Mouse (Mus musculus) liver, embryonic 14.5 days (tissue): ENCODE results near the gene Mtf2. TPM values are rescaled to one million over a fixed set of nuclear protein-coding genes. Genes with fewer than 3 reads are reported as not detected.

Experiments used
- ATAC-seq: fragments of 200-750 bp; cut with Nextera tagmentation; 2 replicates; pipeline ENCODE4 v1.8.0; 2017; ENCODE audit warnings: moderate number of reproducible peaks, mild to moderate bottlenecking, moderate library complexity; ENCODE audit not compliant: insufficient read depth
- DNase-seq, 3 experiments: peaks; one replicate each; pipeline ENCODE4 v3.0.0-alpha.2; 2012 to 2013; ENCODE audit warnings: low read depth in 3 of 3, low spot score in 3 of 3
- H3K27ac ChIP-seq: fragments of 300-500 bp; sonication (generic); 2 replicates; pipeline ENCODE4 v1.5.1; 2014; ENCODE audit warnings: moderate library complexity, mild to moderate bottlenecking, control low read depth, inconsistent platforms
- H3K27me3 ChIP-seq: fragments of 300-500 bp; sonication (generic); 2 replicates; pipeline ENCODE4 v1.6.1; 2014; ENCODE audit warnings: mild to moderate bottlenecking, low read length, moderate library complexity; ENCODE audit not compliant: control insufficient read depth, insufficient read depth
- H3K36me3 ChIP-seq: fragments of 300-500 bp; sonication (generic); replicated peaks from 2 replicates; pipeline ENCODE4 v1.6.1; 2014; ENCODE audit warnings: low read depth; ENCODE audit not compliant: control insufficient read depth, insufficient read depth
- H3K4me1 ChIP-seq, 2 experiments: fragments of 200-500 bp in 1 of 2; fragments of 300-500 bp in 1 of 2; sonication (generic) in 1 of 2; replicated peaks; 2 replicates each; pipeline ENCODE4 v1.6.1; 2012 to 2014; ENCODE audit warnings: antibody characterized with exemption in 1 of 2, inconsistent platforms in 1 of 2, low read length in 1 of 2; ENCODE audit not compliant: control insufficient read depth in 2 of 2, insufficient read depth in 2 of 2
- H3K4me2 ChIP-seq: fragments of 300-500 bp; sonication (generic); 2 replicates; pipeline ENCODE4 v1.6.1; 2014; ENCODE audit warnings: low read depth, mild to moderate bottlenecking, control low read depth, moderate library complexity
- H3K4me3 ChIP-seq, 2 experiments: fragments of 200-500 bp in 1 of 2; fragments of 300-500 bp in 1 of 2; sonication (generic) in 1 of 2; 2 replicates each; pipeline ENCODE4 v1.5.1; 2012 to 2014; ENCODE audit warnings: low read depth in 2 of 2, low read length in 2 of 2, mild to moderate bottlenecking in 2 of 2, control low read depth in 1 of 2, inconsistent platforms in 1 of 2, moderate library complexity in 1 of 2; ENCODE audit not compliant: insufficient read depth in 1 of 2
- H3K9ac ChIP-seq: fragments of 300-500 bp; sonication (generic); replicated peaks from 2 replicates; pipeline ENCODE4 v1.6.1; 2014; ENCODE audit warnings: mild to moderate bottlenecking, control low read depth, moderate library complexity
- H3K9me3 ChIP-seq: fragments of 300-500 bp; sonication (generic); 2 replicates; pipeline ENCODE4 v1.6.1; 2016; ENCODE audit warnings: low read length, mixed read lengths; ENCODE audit not compliant: control insufficient read depth
- CTCF ChIP-seq: IDR thresholded peaks from 2 replicates; pipeline ENCODE4 v1.5.1; 2016; ENCODE audit warnings: antibody characterized with exemption, low read depth, control low read depth
- EP300 ChIP-seq: IDR thresholded peaks from 2 replicates; pipeline ENCODE4 v1.6.1; 2016; ENCODE audit warnings: antibody characterized with exemption, low read depth
- WGBS: fragments of 180-500 bp; shearing (Covaris S2); extraction: QIAGEN DNeasy Blood & Tissue Kit; methylation state at CpG from one replicate; pipeline ENCODE4 v1.1.7; 2014; ENCODE audit not compliant: insufficient replicate concordance; 5-methylcytosine and 5-hydroxymethylcytosine counted together
- polyA plus RNA-seq, 2 experiments: library from polyadenylated mRNA; depleted of rRNA in 1 of 2; stranded (reverse) in 1 of 2; unstranded in 1 of 2; fragments of >200 nt; fragmentation: Nextera tagmentation in 1 of 2; extraction: Ambion mirVana in 1 of 2; gene quantifications; 2 replicates each; pipeline versions ENCODE4 v1.2.1 to v1.2.3; 2012 to 2014

Mtf2 gene
- polyA plus RNA-seq, 2 experiments: 14.6 to 32.2 TPM

DNA sequence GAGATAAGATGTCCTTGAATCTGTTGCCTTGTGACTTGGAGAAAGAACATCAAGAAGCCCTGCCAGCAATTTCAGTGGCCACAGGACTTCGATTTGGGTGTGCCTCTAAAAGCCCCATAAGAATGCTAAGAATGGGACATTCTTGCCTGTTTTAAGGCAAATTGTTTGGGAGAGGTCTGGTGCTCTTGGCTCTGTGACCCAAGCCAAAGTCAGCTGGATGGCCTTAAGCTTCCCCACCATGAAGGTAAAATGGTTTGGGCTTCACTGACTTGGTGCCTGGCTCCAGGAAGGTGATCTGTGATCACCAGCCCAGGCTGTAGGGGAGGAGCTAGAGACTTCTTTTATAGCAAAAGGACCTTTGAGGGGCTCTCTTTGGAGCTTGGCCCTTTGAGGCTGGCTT, 13.3 kb upstream of the Mtf2 start:
- H3K4me2 ChIP-seq: no peak overlapping the region
- no peaks in the 10 kb centered on the region for H3K9me3 ChIP-seq
- H3K27ac ChIP-seq: no peak overlapping the region
- H3K36me3 ChIP-seq: no peaks in the 10 kb centered on the region
- DNase-seq (no peak), ATAC-seq (no peak)
- H3K27me3 ChIP-seq: no peaks in the 10 kb centered on the region
- no peak for TF ChIP-seq EP300
- no peak for TF ChIP-seq CTCF
- no peaks in the 10 kb centered on the region for H3K4me1 ChIP-seq
- no peak overlapping the region for H3K4me3 ChIP-seq
- H3K9ac ChIP-seq: no peak overlapping the region
- 74% methylated on average over 1 of the region's 1 CpGs for WGBS

DNA sequence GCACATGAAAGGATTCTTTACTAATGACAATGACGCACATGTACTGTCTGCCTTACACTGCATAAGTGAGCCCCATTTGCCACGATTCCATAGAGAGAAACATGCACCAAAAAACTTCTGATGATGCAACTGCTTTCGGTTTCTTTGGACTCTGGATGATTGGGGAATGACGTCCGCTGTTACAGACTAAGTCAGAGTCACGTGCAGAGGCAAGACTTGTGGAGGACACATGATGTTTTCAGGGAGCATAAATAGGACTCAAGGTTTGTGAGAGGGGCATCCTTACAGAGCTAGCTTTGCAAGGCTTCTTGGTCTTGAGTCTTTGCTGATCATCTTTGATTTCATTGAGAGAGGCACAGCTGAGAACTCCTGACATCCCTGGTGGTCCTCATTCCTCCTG, 11.9 kb upstream of the Mtf2 start:
- Histone ChIP-seq H3K9me3 (no peaks in the 10 kb centered on the region), H3K36me3 (no peaks in the 10 kb centered on the region), H3K9ac (no peak overlapping the region), H3K27ac (no peak overlapping the region), H3K4me2 (no peak overlapping the region), H3K4me3 (no peak overlapping the region), H3K4me1 (no peaks in the 10 kb centered on the region), H3K27me3 (no peaks in the 10 kb centered on the region)
- no peak for DNase-seq
- WGBS: 79% methylated on average over 6 of the region's 6 CpGs
- ATAC-seq: no peak
- TF ChIP-seq CTCF: no peak

DNA sequence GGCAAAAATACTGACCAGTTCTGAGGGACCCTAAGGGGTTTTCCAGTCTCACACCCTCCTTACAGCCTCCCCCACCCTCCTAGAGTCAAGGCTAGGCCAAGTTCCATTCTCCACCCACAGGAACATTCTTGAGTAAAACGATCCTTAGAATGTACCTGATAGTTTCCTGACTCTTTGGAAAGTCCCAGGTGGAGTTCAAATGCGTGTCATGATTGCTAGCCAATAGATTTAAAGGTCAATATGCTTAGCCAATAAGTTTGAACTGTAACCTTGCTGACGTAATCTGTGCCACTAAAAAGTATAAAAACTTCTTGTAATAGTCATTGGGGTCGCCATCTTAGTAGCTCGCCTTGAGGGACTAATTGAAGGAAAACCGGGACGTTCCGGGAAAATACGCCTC, 5.1 kb upstream of the Mtf2 start:
- TF ChIP-seq EP300 (no peak), CTCF (no peak)
- WGBS: 83% methylated on average over 9 of the region's 9 CpGs
- Histone ChIP-seq H3K4me3 (no peak overlapping the region), H3K27me3 (no peaks in the 10 kb centered on the region), H3K36me3 (no peaks in the 10 kb centered on the region), H3K4me1 (no peaks in the 10 kb centered on the region), H3K9ac (no peak overlapping the region), H3K9me3 (no peaks in the 10 kb centered on the region), H3K4me2 (no peak overlapping the region), H3K27ac (no peak overlapping the region)
- no peak for DNase-seq
- ATAC-seq: no peak

DNA sequence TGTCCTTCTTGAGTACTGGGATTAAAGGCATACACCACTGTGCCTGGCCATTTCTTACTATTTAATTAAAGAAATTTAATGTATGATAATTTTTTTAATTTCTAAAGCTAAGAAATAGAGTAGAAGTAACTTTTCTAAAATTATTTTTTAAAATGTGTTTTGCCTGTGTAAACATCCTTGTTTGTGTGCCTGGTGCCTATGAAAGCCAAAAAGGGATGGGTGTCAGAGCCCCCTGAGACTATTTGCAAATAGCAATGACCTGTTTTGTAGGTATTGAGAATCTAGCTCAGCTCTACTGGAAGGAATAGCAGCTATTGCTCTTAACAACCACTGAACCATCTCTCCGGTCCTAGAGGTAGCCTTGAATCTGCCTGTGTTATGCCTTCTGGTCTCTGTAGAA, 6.8 kb downstream of the Mtf2 start:
- no peak for TF ChIP-seq EP300
- no peak for TF ChIP-seq CTCF
- DNase-seq: no peak
- H3K9ac ChIP-seq: no peak overlapping the region
- 83% methylated on average over 1 of the region's 1 CpGs for WGBS
- ATAC-seq: no peak
- no peaks in the 10 kb centered on the region for H3K9me3 ChIP-seq
- H3K4me3 ChIP-seq: no peak overlapping the region
- peaks cover 9% of the 10 kb centered on the region for H3K36me3 ChIP-seq
- H3K27ac ChIP-seq: no peak overlapping the region
- H3K4me1 ChIP-seq: no peaks in the 10 kb centered on the region
- no peak overlapping the region for H3K4me2 ChIP-seq
- H3K27me3 ChIP-seq: no peaks in the 10 kb centered on the region

DNA sequence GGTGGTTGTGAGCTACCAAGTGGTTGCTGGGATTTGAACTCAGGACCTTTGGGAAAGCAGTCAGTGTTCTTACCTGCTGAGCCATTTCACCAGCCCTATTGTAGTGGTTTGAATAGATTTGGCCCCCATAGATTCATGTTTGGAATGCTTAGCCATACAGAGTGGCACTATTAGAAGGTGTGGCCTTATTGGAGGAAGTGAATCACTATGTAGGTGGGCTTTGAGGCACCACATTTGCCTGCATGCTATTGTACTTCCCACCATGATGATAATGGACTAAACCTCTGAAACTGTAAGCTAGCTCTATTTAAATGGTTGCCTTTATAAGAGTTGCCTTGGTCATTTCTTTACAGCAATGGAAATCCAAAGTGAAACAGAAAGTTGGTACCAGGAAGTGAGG, 10.8 kb downstream of the Mtf2 start:
- H3K4me1 ChIP-seq: peaks cover 0 to 5% of the 10 kb centered on the region in 2 experiments; a peak in 2 of 4 replicates
- no peak overlapping the region for H3K27ac ChIP-seq
- H3K4me3 ChIP-seq: no peak overlapping the region
- H3K9me3 ChIP-seq: no peaks in the 10 kb centered on the region
- ATAC-seq: no peak
- H3K36me3 ChIP-seq: peaks cover 5% of the 10 kb centered on the region
- H3K27me3 ChIP-seq: no peaks in the 10 kb centered on the region
- no peak overlapping the region for H3K4me2 ChIP-seq
- no peak for TF ChIP-seq CTCF
- TF ChIP-seq EP300: no peak
- DNase-seq: no peak
- no peak overlapping the region for H3K9ac ChIP-seq
